Mouse (Mus musculus) stomach, embryonic 15.5 days (tissue): Measurements from ENCODE around the gene Gpr83. TPM values are rescaled to one million over a fixed set of nuclear protein-coding genes. Genes with fewer than 3 reads are reported as not detected.

Source experiments
- ATAC-seq: fragments of 200-750 bp; cut with Nextera tagmentation; 2 replicates; pipeline ENCODE4 v1.8.0; 2017; ENCODE audit warnings: low read depth, moderate number of reproducible peaks, moderate TSS enrichment; ENCODE audit not compliant: insufficient read depth, low FRiP score
- H3K27ac ChIP-seq: fragments of 300-500 bp; sonication (generic); 2 replicates; pipeline ENCODE4 v1.5.1; 2015; ENCODE audit warnings: mild to moderate bottlenecking, inconsistent platforms
- H3K27me3 ChIP-seq: fragments of 300-500 bp; sonication (generic); replicated peaks from 2 replicates; pipeline ENCODE4 v1.6.1; 2015; ENCODE audit warnings: inconsistent platforms
- H3K36me3 ChIP-seq: fragments of 300-500 bp; sonication (generic); 2 replicates; pipeline ENCODE4 v1.6.1; 2015; ENCODE audit warnings: inconsistent platforms
- H3K4me1 ChIP-seq: fragments of 300-500 bp; sonication (generic); 2 replicates; pipeline ENCODE4 v1.6.1; 2015; ENCODE audit warnings: inconsistent platforms
- H3K4me2 ChIP-seq: fragments of 300-500 bp; sonication (generic); 2 replicates; pipeline ENCODE4 v1.6.1; 2015; ENCODE audit warnings: mild to moderate bottlenecking, inconsistent platforms
- H3K4me3 ChIP-seq: fragments of 300-500 bp; sonication (generic); replicated peaks from 2 replicates; pipeline ENCODE4 v1.5.1; 2015; ENCODE audit warnings: inconsistent platforms
- H3K9ac ChIP-seq: fragments of 300-500 bp; sonication (generic); 2 replicates; pipeline ENCODE4 v1.6.1; 2015; ENCODE audit warnings: inconsistent platforms
- H3K9me3 ChIP-seq: fragments of 300-500 bp; sonication (generic); 2 replicates; pipeline ENCODE4 v1.6.1; 2016; ENCODE audit warnings: inconsistent platforms
- WGBS: fragments of 180-500 bp; shearing (Covaris S2); methylation state at CpG from one replicate; pipeline ENCODE4 v1.1.7; 2015; 5-methylcytosine and 5-hydroxymethylcytosine counted together
- polyA plus RNA-seq: library from polyadenylated mRNA; unstranded; fragments of >200 nt; fragmentation: Nextera tagmentation; extraction: Ambion mirVana; gene quantifications from 2 replicates; pipeline ENCODE4 v1.2.1, GENCODE M21; 2015

Gpr83 gene
- polyA plus RNA-seq, 1 experiment from 2014 or later = 0.54 TPM

GRCm38 (mm10) chr9:14894628-14895027 lies 34.6 kb downstream of the Gpr83 start:
- WGBS = 76% methylated on average over 3 of the region's 3 CpGs
- ATAC-seq = no peak
- no peak overlapping the region for H3K4me3 ChIP-seq
- no peak overlapping the region for H3K9ac ChIP-seq
- no peaks in the 10 kb centered on the region for H3K9me3 ChIP-seq
- H3K27me3 ChIP-seq = no peaks in the 10 kb centered on the region
- no peak overlapping the region for H3K4me2 ChIP-seq
- H3K36me3 ChIP-seq = no peaks in the 10 kb centered on the region
- H3K4me1 ChIP-seq = no peaks in the 10 kb centered on the region
- no peak overlapping the region for H3K27ac ChIP-seq

- no peaks in the 10 kb centered on the region for H3K4me1 ChIP-seq
- H3K9ac ChIP-seq = no peak overlapping the region
- H3K36me3 ChIP-seq = no peaks in the 10 kb centered on the region
- no peak overlapping the region for H3K4me2 ChIP-seq
- H3K9me3 ChIP-seq = no peaks in the 10 kb centered on the region
- no peak for ATAC-seq
- H3K27ac ChIP-seq = no peak overlapping the region
- no peaks in the 10 kb centered on the region for H3K27me3 ChIP-seq
- 43% methylated on average over 7 of the region's 7 CpGs for WGBS
- H3K4me3 ChIP-seq = no peak overlapping the region
These were observed 35.3 kb downstream of the Gpr83 start for GRCm38 (mm10) chr9:14895237-14895835.

- Histone ChIP-seq H3K4me3 (no peak overlapping the region), H3K9ac (no peak overlapping the region), H3K36me3 (no peaks in the 10 kb centered on the region), H3K4me2 (no peak overlapping the region), H3K27me3 (no peaks in the 10 kb centered on the region), H3K9me3 (no peaks in the 10 kb centered on the region), H3K4me1 (peaks cover 8% of the 10 kb centered on the region; the same call in 1 of the 2 replicates), H3K27ac (no peak overlapping the region)
- no peak for ATAC-seq
- WGBS = 59% methylated on average over 3 of the region's 3 CpGs
These were observed 37.1 kb downstream of the Gpr83 start for GRCm38 (mm10) chr9:14897102-14897501.

- Histone ChIP-seq H3K9me3 (no peaks in the 10 kb centered on the region), H3K36me3 (no peaks in the 10 kb centered on the region), H3K4me2 (no peak overlapping the region), H3K27me3 (no peaks in the 10 kb centered on the region), H3K27ac (no peak overlapping the region), H3K4me1 (peaks cover 20% of the 10 kb centered on the region), H3K9ac (no peak overlapping the region), H3K4me3 (no peak overlapping the region)
- 49% methylated on average over 7 of the region's 7 CpGs for WGBS
- ATAC-seq = peak; percentile 50
These were observed 41.7 kb downstream of the Gpr83 start for GRCm38 (mm10) chr9:14901757-14902156.

GRCm38 (mm10) chr9:14902416-14902815 lies 42.4 kb downstream of the Gpr83 start:
- H3K9me3 ChIP-seq = no peaks in the 10 kb centered on the region
- 82% methylated on average over 2 of the region's 2 CpGs for WGBS
- H3K9ac ChIP-seq = no peak overlapping the region
- H3K4me3 ChIP-seq = no peak overlapping the region
- H3K4me1 ChIP-seq = peaks cover 20% of the 10 kb centered on the region
- H3K27me3 ChIP-seq = no peaks in the 10 kb centered on the region
- ATAC-seq = no peak
- no peaks in the 10 kb centered on the region for H3K36me3 ChIP-seq
- no peak overlapping the region for H3K27ac ChIP-seq
- H3K4me2 ChIP-seq = no peak overlapping the region

- 86% methylated on average over 3 of the region's 3 CpGs for WGBS
- Histone ChIP-seq H3K27ac (no peak overlapping the region), H3K9ac (no peak overlapping the region), H3K36me3 (no peaks in the 10 kb centered on the region), H3K9me3 (no peaks in the 10 kb centered on the region), H3K4me3 (no peak overlapping the region), H3K27me3 (no peaks in the 10 kb centered on the region), H3K4me2 (no peak overlapping the region), H3K4me1 (peaks cover 20% of the 10 kb centered on the region)
- ATAC-seq = no peak
These were observed 43.0 kb downstream of the Gpr83 start for GRCm38 (mm10) chr9:14903006-14903405.

- Histone ChIP-seq H3K27me3 (no peaks in the 10 kb centered on the region), H3K4me3 (no peak within 1 kb of the TSS), H3K9me3 (no peaks in the 10 kb centered on the region), H3K4me2 (no peak within 1 kb of the TSS), H3K9ac (no peak within 1 kb of the TSS), H3K4me1 (peaks cover 20% of the 10 kb centered on the region), H3K27ac (no peak within 1 kb of the TSS), H3K36me3 (no peaks in the 10 kb centered on the region)
- WGBS = 42% methylated on average over 11 of the region's 11 CpGs
- ATAC-seq = no peak
These were observed 43.8 kb downstream of the Gpr83 start, which contains the start of gene Izumo1r for GRCm38 (mm10) chr9:14903581-14904378. Gene Izumo1r (minus strand): TSS chr9:14903949.

GRCm38 (mm10) chr9:14904741-14905475 lies 44.9 kb downstream of the Gpr83 start:
- Histone ChIP-seq H3K36me3 (no peaks in the 10 kb centered on the region), H3K9me3 (no peaks in the 10 kb centered on the region), H3K4me1 (peaks cover 20% of the 10 kb centered on the region), H3K4me3 (no peak overlapping the region), H3K27ac (no peak overlapping the region), H3K9ac (no peak overlapping the region), H3K27me3 (no peaks in the 10 kb centered on the region), H3K4me2 (no peak overlapping the region)
- ATAC-seq = no peak
- 46% methylated on average over 9 of the region's 9 CpGs for WGBS

- no peaks in the 10 kb centered on the region for H3K36me3 ChIP-seq
- 43% methylated on average over 3 of the region's 3 CpGs for WGBS
- ATAC-seq = no peak
- peaks cover 20% of the 10 kb centered on the region for H3K4me1 ChIP-seq
- H3K27me3 ChIP-seq = no peaks in the 10 kb centered on the region
- H3K4me2 ChIP-seq = no peak overlapping the region
- no peaks in the 10 kb centered on the region for H3K9me3 ChIP-seq
- H3K27ac ChIP-seq = no peak overlapping the region
- no peak overlapping the region for H3K9ac ChIP-seq
- H3K4me3 ChIP-seq = no peak overlapping the region
These were observed 45.9 kb downstream of the Gpr83 start for GRCm38 (mm10) chr9:14905956-14906355.

GRCm38 (mm10) chr9:14907816-14908415 lies 47.9 kb downstream of the Gpr83 start:
- peaks cover 8% of the 10 kb centered on the region for H3K4me1 ChIP-seq
- H3K27ac ChIP-seq = no peak overlapping the region
- H3K4me2 ChIP-seq = no peak overlapping the region
- ATAC-seq = no peak
- 47% methylated on average over 7 of the region's 7 CpGs for WGBS
- H3K9ac ChIP-seq = no peak overlapping the region
- H3K36me3 ChIP-seq = no peaks in the 10 kb centered on the region
- H3K27me3 ChIP-seq = no peaks in the 10 kb centered on the region
- no peaks in the 10 kb centered on the region for H3K9me3 ChIP-seq
- H3K4me3 ChIP-seq = no peak overlapping the region

- no peak overlapping the region for H3K4me2 ChIP-seq
- H3K4me1 ChIP-seq = peaks cover 6% of the 10 kb centered on the region
- no peak overlapping the region for H3K27ac ChIP-seq
- no peak for ATAC-seq
- no peak overlapping the region for H3K4me3 ChIP-seq
- no peaks in the 10 kb centered on the region for H3K27me3 ChIP-seq
- no peaks in the 10 kb centered on the region for H3K36me3 ChIP-seq
- no peak overlapping the region for H3K9ac ChIP-seq
- H3K9me3 ChIP-seq = no peaks in the 10 kb centered on the region
- 61% methylated on average over 5 of the region's 5 CpGs for WGBS
These were observed 50.0 kb downstream of the Gpr83 start for GRCm38 (mm10) chr9:14909981-14910380.

- no peaks in the 10 kb centered on the region for H3K36me3 ChIP-seq
- 68% methylated on average over 2 of the region's 2 CpGs for WGBS
- no peak for ATAC-seq
These were observed 52.0 kb downstream of the Gpr83 start for GRCm38 (mm10) chr9:14912037-14912436.

More at GRCm38 (mm10) chr9:14912037-14912436, 52.0 kb downstream of the Gpr83 start:
- no peaks in the 10 kb centered on the region for H3K9me3 ChIP-seq
- H3K4me3 ChIP-seq = no peak overlapping the region
- no peak overlapping the region for H3K9ac ChIP-seq
- no peaks in the 10 kb centered on the region for H3K27me3 ChIP-seq
- H3K27ac ChIP-seq = no peak overlapping the region
- H3K4me1 ChIP-seq = no peaks in the 10 kb centered on the region
- H3K4me2 ChIP-seq = no peak overlapping the region
